Mouse (Mus musculus) forebrain, postnatal 0 days (tissue): ENCODE data around the gene Otud6a. TPM values are rescaled to one million over a fixed set of nuclear protein-coding genes. Genes with fewer than 3 reads are reported as not detected.
A peak's percentile ranks its signal among the peaks of the same experiment; 100 is the strongest.
"Not testable (repeated sequence)": the region's sequence is repeated elsewhere in the genome, so short reads cannot be mapped to it uniquely, and the experiment has no call there.

Experiments
- ATAC-seq: fragments of 200-750 bp; cut with Nextera tagmentation; 2 replicates; pipeline ENCODE4 v1.8.0; 2017; ENCODE audit warnings: mild to moderate bottlenecking, moderate library complexity
- DNase-seq: peaks from one replicate; pipeline ENCODE4 v3.0.0-alpha.2; 2015
- H3K27ac ChIP-seq: fragments of 300-500 bp; sonication (generic); 2 replicates; pipeline ENCODE4 v1.5.1; 2014; ENCODE audit warnings: low read depth, mild to moderate bottlenecking, antibody characterized with exemption, low read length, moderate library complexity, mixed read lengths
- H3K27me3 ChIP-seq: fragments of 300-500 bp; sonication (generic); 2 replicates; pipeline ENCODE4 v1.6.1; 2014; ENCODE audit warnings: mild to moderate bottlenecking, low read length, mixed read lengths; ENCODE audit not compliant: insufficient read depth
- H3K36me3 ChIP-seq: fragments of 300-500 bp; sonication (generic); 2 replicates; pipeline ENCODE4 v1.6.1; 2014; ENCODE audit warnings: mild to moderate bottlenecking, moderate library complexity; ENCODE audit not compliant: insufficient read depth
- H3K4me1 ChIP-seq: fragments of 300-500 bp; sonication (generic); 2 replicates; pipeline ENCODE4 v1.6.1; 2014; ENCODE audit warnings: antibody characterized with exemption; ENCODE audit not compliant: insufficient read depth
- H3K4me2 ChIP-seq: fragments of 300-500 bp; sonication (generic); 2 replicates; pipeline ENCODE4 v1.6.1; 2014; ENCODE audit warnings: low read depth, mild to moderate bottlenecking, moderate library complexity
- H3K4me3 ChIP-seq: fragments of 300-500 bp; sonication (generic); 2 replicates; pipeline ENCODE4 v1.5.1; 2014; ENCODE audit warnings: low read depth, low read length, mixed read lengths
- H3K9ac ChIP-seq: fragments of 300-500 bp; sonication (generic); 2 replicates; pipeline ENCODE4 v1.6.1; 2014; ENCODE audit warnings: mild to moderate bottlenecking
- H3K9me3 ChIP-seq: fragments of 300-500 bp; sonication (generic); 2 replicates; pipeline ENCODE4 v1.6.1; 2016; ENCODE audit warnings: low read length
- CTCF ChIP-seq: sonication (generic); IDR thresholded peaks from 2 replicates; pipeline ENCODE4 v1.5.1; 2016; ENCODE audit warnings: antibody characterized with exemption, control low read depth, low read depth
- WGBS: fragments of 180-500 bp; shearing (Covaris S2); extraction: QIAGEN DNeasy Blood & Tissue Kit; methylation state at CpG from one replicate; pipeline ENCODE4 v1.1.7; 2014; 5-methylcytosine and 5-hydroxymethylcytosine counted together
- microRNA counts: library from miRNA; unstranded; fragments of <30 nt; microRNA quantifications from one replicate; lab custom pipeline; 2015
- microRNA-seq, 2 experiments: library from miRNA; unstranded; fragments of <30 nt; microRNA quantifications; one replicate each; pipeline ENCODE4; 2016
- polyA plus RNA-seq: library from polyadenylated mRNA; unstranded; fragments of >200 nt; fragmentation: Nextera tagmentation; extraction: Ambion mirVana; gene quantifications from 2 replicates; pipeline ENCODE4 v1.2.1, GENCODE M21; 2015
- total RNA-seq: library from RNA; depleted of rRNA; stranded (reverse); fragments of >200 nt; gene quantifications from 2 replicates; pipeline ENCODE4 v1.2.3, GENCODE M21; 2014; rRNA removed

The Otud6a gene
- total and polyA plus RNA-seq, 2 experiments from 2014 or later: not detected

GRCm38 (mm10) chrX:100432311-100432710 lies 3.5 kb downstream of the Otud6a start:
- ATAC-seq: no peak

GRCm38 (mm10) chrX:100442617-100443016 lies 13.8 kb downstream of the Otud6a start, which contains the start of gene Awat2:
Gene Awat2 (minus strand): TSS chrX:100442717.
- H3K4me1 ChIP-seq, H3K27ac ChIP-seq, ATAC-seq, H3K4me3 ChIP-seq, H3K9me3 ChIP-seq, H3K9ac ChIP-seq, H3K27me3 ChIP-seq, H3K36me3 ChIP-seq, DNase-seq, H3K4me2 ChIP-seq: not testable (repeated sequence)
- 90% methylated on average over 2 of the region's 2 CpGs for WGBS

More at GRCm38 (mm10) chrX:100432311-100432710, 3.5 kb downstream of the Otud6a start:
- no peak for DNase-seq
- H3K27ac ChIP-seq: no peak overlapping the region
- no peaks in the 10 kb centered on the region for H3K9me3 ChIP-seq
- 84% methylated on average over 3 of the region's 3 CpGs for WGBS
- no peaks in the 10 kb centered on the region for H3K4me1 ChIP-seq
- no peaks in the 10 kb centered on the region for H3K36me3 ChIP-seq
- TF ChIP-seq CTCF: no peak
- H3K4me3 ChIP-seq: no peak overlapping the region
- H3K27me3 ChIP-seq: no peaks in the 10 kb centered on the region
- no peak overlapping the region for H3K9ac ChIP-seq
- H3K4me2 ChIP-seq: no peak overlapping the region

GRCm38 (mm10) chrX:100443532-100443931 lies 14.7 kb downstream of the Otud6a start:
- DNase-seq: no peak
- ATAC-seq: no peak
- WGBS: 87% methylated on average over 7 of the region's 7 CpGs

GRCm38 (mm10) chrX:100468047-100468446 lies 39.2 kb downstream of the Otud6a start:
- TF ChIP-seq CTCF: no peak
- H3K9ac ChIP-seq: no peak overlapping the region
- no peak overlapping the region for H3K27ac ChIP-seq
- H3K36me3 ChIP-seq: no peaks in the 10 kb centered on the region
- no peak for DNase-seq
- H3K4me1 ChIP-seq: no peaks in the 10 kb centered on the region
- 74% methylated on average over 4 of the region's 4 CpGs for WGBS
- H3K9me3 ChIP-seq: no peaks in the 10 kb centered on the region
- no peak overlapping the region for H3K4me3 ChIP-seq
- ATAC-seq: no peak
- no peak overlapping the region for H3K4me2 ChIP-seq
- H3K27me3 ChIP-seq: no peaks in the 10 kb centered on the region

More at GRCm38 (mm10) chrX:100443532-100443931, 14.7 kb downstream of the Otud6a start:
- no peak for TF ChIP-seq CTCF
- Histone ChIP-seq H3K36me3 (no peaks in the 10 kb centered on the region), H3K4me1 (no peaks in the 10 kb centered on the region), H3K27me3 (no peaks in the 10 kb centered on the region), H3K4me3 (no peak overlapping the region), H3K27ac (no peak overlapping the region), H3K9ac (no peak overlapping the region), H3K4me2 (no peak overlapping the region), H3K9me3 (no peaks in the 10 kb centered on the region)

DNA sequence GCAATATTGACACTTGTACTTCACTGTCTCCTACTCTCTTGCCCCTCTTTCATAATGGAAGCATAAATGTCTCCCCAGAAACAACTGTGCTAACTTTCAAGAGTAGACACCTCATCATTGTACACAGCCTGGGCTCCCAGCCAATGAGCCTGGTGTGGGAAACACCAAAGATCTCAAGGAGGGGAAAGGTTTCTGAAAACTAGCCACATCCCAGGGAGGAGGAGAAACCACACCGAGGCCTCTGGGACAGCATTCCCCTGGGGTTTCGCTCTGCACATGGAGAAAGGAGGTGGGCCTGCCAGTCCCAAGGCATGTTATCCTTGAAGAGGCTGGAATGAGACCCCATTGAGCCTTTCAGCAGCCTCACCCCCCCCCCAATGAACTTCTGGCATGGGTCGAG lies 41.3 kb downstream of the Otud6a start:
- no peak overlapping the region for H3K9ac ChIP-seq
- ATAC-seq: no peak
- DNase-seq: no peak
- no peak for TF ChIP-seq CTCF
- no peaks in the 10 kb centered on the region for H3K9me3 ChIP-seq
- no peak overlapping the region for H3K4me2 ChIP-seq
- 88% methylated on average over 3 of the region's 3 CpGs for WGBS
- H3K27ac ChIP-seq: no peak overlapping the region
- no peaks in the 10 kb centered on the region for H3K27me3 ChIP-seq
- H3K4me3 ChIP-seq: no peak overlapping the region
- no peaks in the 10 kb centered on the region for H3K4me1 ChIP-seq
- no peaks in the 10 kb centered on the region for H3K36me3 ChIP-seq

- ATAC-seq: no peak
- Histone ChIP-seq H3K27me3 (no peaks in the 10 kb centered on the region), H3K4me3 (no peak overlapping the region), H3K9ac (no peak overlapping the region), H3K27ac (no peak overlapping the region), H3K4me2 (no peak overlapping the region), H3K4me1 (no peaks in the 10 kb centered on the region), H3K9me3 (no peaks in the 10 kb centered on the region), H3K36me3 (no peaks in the 10 kb centered on the region)
- TF ChIP-seq CTCF: no peak
- 77% methylated on average over 3 of the region's 3 CpGs for WGBS
- DNase-seq: no peak
These were observed 42.7 kb downstream of the Otud6a start for GRCm38 (mm10) chrX:100471491-100471890.

GRCm38 (mm10) chrX:100475569-100476223 lies 46.9 kb downstream of the Otud6a start:
- Histone ChIP-seq H3K9me3 (no peaks in the 10 kb centered on the region), H3K9ac (no peak overlapping the region), H3K4me1 (no peaks in the 10 kb centered on the region), H3K27ac (no peak overlapping the region), H3K27me3 (no peaks in the 10 kb centered on the region), H3K36me3 (no peaks in the 10 kb centered on the region), H3K4me2 (no peak overlapping the region), H3K4me3 (no peak overlapping the region)
- 66% methylated on average over 4 of the region's 4 CpGs for WGBS
- ATAC-seq: no peak
- DNase-seq: no peak
- no peak for TF ChIP-seq CTCF

MicroRNAs within 50 kb of the gene (microRNA counts, 519-probe panel; counts per million panel counts)
- microRNA mmu-miR-676 (lab: Ali Mortazavi, UCI): 3,938 counts per million, percentile 44 among the panel's probes with 10 or more counts

Small RNA genes lying within 50 kb of the gene (microRNA-seq; reads per million reads assigned to microRNA genes)
- gene Mir676: 962 to 1,219 reads per million in 2 experiments

Other genes with a start within 250 kb of the Otud6a start
- 0.46 TPM in 1 of 2 replicates, not detected in the other for gene Awat2, start 13.7 kb downstream of the Otud6a start, total RNA-seq
- 0.06 and 0.16 TPM in 2 replicates for gene Awat2, start 13.7 kb downstream of the Otud6a start, polyA plus RNA-seq
- gene Igbp1, start 65.3 kb downstream of the Otud6a start, total RNA-seq: 44.9 and 55.2 TPM in 2 replicates
- 26.4 and 29.3 TPM in 2 replicates for gene Igbp1, start 65.3 kb downstream of the Otud6a start, polyA plus RNA-seq
- not detected in 2 replicates for gene Dgat2l6, start 95.8 kb downstream of the Otud6a start, total RNA-seq
- gene Dgat2l6, start 95.8 kb downstream of the Otud6a start, polyA plus RNA-seq: 0.03 TPM in 1 of 2 replicates, not detected in the other
- not detected in 2 replicates for gene Awat1, start 143.2 kb downstream of the Otud6a start, total RNA-seq
- not detected in 2 replicates for gene Awat1, start 143.2 kb downstream of the Otud6a start, polyA plus RNA-seq
- not detected in 2 replicates for gene P2ry4, start 165.9 kb downstream of the Otud6a start, total RNA-seq
- not detected in 2 replicates for gene P2ry4, start 165.9 kb downstream of the Otud6a start, polyA plus RNA-seq
- not detected in 2 replicates for gene Arr3, start 176.5 kb downstream of the Otud6a start, total RNA-seq
- gene Arr3, start 176.5 kb downstream of the Otud6a start, polyA plus RNA-seq: 0.23 TPM in 1 of 2 replicates, not detected in the other
- gene Kif4, start 196.7 kb downstream of the Otud6a start, total RNA-seq: 6.4 and 6.7 TPM in 2 replicates
- gene Kif4, start 196.7 kb downstream of the Otud6a start, polyA plus RNA-seq: 3.1 and 3.8 TPM in 2 replicates
- 39.2 and 41.2 TPM in 2 replicates for gene Pdzd11, start 197.6 kb downstream of the Otud6a start, total RNA-seq
- 80.8 and 83.8 TPM in 2 replicates for gene Pdzd11, start 197.6 kb downstream of the Otud6a start, polyA plus RNA-seq